Mouse (Mus musculus) neutrophil, adult 5-6 weeks (primary cell): ENCODE data around the gene Npas3. TPM values are rescaled to one million over a fixed set of nuclear protein-coding genes. Genes with fewer than 3 reads are reported as not detected.

Experiments
- ATAC-seq: fragments of 151-379, 151-347 bp; 2 replicates; pipeline ENCODE4 v1.8.0; 2017; ENCODE audit warnings: mild to moderate bottlenecking, moderate TSS enrichment; ENCODE audit not compliant: insufficient number of reproducible peaks, poor library complexity, low FRiP score, severe bottlenecking; ENCODE audit errors: extremely low read depth
- total RNA-seq: library from RNA; stranded (forward); fragments of 200-1000 nt; gene quantifications from 2 replicates; pipeline ENCODE4 v1.2.3, GENCODE M21; 2017

Npas3 gene
- total RNA-seq, 1 experiment from 2014 or later = not detected

DNA sequence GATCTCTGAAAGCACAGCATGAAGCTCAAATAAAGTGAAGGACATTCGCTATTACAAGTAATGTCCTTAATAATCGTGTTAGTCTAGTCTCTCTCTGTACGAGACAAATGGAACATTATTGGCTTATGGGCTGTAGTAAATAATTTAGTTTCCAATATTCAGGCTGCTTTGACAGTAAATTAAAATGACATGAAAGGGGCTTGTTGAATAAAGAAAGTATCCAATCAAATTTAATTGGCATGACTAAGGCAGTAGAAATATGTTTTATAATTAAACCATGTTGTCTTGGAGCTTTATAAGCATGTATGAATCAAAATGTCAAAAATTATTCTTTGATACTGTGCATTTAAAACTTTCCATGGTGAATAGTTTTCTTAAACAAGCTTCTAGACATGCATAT lies 278.6 kb downstream of the Npas3 start:
- no peak for ATAC-seq

DNA sequence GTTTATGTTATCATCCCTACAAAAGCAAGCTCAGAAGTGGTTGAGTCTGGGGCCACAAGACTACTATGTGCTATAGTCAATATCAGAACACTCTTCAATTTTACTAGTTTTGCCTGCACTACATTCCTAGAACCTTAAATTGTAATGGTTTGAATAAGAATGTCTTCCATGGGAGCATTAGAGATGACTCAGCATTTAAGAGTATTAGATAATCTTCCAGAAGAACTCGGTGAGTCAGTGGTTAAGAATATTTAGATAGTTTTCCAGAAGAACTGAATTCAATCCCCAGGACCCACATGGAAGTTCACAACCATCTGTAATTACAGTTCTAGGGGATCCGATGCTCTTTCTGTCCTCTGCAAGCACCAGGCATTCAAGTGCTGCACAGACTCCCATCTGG lies 280.9 kb downstream of the Npas3 start:
- ATAC-seq = no peak

DNA sequence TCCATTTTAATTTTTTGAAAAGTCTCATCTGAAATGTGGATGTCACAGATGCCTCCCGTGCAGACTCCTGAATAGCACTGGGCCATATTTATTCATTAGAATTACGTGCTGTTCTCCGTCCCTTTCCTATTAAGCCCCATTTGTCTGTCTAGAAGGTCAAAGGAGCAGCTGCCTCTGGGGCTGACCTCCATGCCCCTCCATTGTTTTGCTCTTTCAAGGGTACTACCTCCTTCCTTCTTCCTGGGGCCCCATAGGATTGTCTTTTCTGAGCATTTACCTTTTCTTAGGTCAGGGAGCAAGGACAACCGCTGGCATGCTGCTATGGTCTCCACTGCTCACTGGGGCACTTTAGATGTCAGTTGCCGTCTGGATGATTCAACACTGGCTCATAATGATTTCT lies 288.3 kb downstream of the Npas3 start:
- ATAC-seq = no peak

DNA sequence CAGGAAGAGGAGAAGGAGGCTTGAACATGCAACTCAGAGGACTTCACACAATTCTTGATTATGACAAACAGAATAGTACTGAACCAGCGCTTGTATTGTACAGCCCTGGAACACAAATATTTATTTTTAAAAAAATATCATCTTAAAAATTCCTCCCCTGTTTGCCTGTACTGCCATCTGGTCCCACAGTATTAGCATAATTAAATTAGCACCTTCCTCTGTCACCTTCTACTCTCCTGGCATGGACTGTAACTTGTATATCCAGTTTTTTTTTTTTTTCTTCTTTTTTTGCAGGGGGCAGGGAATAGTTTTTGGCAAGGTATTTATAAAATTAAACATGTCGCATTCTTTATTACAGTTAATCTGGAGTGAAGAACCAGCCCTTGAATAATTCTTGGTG lies 307.9 kb downstream of the Npas3 start:
- no peak for ATAC-seq

DNA sequence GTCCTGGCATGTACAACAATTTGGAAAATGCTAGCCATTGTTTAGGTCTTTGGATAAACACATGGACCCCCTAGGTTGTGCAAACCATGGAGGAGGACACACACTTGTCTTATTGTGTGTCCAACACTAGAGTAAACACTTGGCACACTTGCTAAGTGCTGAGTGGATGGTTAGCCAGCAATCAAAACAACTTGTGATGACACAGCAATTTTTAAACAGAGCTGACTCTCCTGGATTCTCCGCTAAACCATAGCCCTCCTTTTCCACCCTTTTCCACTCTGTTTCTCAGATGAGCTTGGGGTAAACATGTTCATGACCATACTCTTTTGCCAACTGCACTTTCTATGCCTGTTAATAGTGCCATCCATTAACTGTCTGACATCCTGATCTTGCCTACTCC lies 309.8 kb downstream of the Npas3 start:
- ATAC-seq = no peak

DNA sequence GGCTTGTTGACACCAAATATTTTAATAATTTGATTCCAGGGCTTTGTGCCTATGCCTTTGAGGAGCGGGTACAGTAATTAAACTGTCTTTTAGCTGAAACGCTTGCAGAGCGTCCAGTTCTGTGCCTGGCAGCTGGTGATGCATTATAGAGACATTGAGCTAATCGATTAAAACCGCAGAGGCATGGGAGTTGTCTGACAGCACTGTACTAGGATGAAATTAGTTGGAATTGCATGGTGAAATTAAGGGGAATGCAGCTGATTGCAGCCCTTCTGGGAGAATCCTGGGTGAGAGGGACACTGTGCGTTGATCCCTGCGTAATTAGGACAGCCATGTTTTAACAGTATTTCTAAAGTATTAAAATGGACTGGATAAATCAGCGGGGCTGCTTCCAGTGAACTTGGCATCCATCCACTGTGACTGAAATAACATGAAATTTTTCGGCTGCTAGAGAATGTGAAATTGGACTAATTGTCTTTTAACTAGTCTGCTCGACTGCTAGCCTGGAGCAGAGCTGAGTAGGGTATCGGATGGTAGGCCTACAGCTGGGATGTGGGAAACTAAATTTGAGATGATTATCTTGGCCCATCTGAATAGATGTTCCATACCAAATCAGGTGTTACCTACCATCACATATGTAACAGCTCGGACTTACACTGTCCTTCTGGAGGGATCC lies 318.4 kb downstream of the Npas3 start:
- ATAC-seq = no peak

DNA sequence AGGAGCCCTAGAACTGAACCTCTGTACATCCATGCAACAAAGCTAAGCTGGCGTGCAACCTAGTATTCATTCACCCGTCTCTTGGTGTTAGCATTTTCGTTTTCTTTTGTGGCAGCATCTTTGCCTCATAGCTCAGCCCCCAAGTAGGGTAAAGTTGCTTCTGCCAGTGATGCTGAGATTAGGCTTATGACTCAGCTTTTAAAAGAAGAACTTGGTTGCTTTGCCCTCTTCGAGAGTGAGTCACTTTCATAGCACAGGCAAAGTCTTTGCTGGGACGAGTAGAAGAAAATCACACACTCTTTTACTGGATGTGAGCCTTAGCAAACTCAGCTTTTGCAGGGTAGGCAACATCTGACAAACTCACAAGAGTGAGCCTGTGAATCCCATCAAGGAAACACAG lies 332.7 kb downstream of the Npas3 start:
- no peak for ATAC-seq

DNA sequence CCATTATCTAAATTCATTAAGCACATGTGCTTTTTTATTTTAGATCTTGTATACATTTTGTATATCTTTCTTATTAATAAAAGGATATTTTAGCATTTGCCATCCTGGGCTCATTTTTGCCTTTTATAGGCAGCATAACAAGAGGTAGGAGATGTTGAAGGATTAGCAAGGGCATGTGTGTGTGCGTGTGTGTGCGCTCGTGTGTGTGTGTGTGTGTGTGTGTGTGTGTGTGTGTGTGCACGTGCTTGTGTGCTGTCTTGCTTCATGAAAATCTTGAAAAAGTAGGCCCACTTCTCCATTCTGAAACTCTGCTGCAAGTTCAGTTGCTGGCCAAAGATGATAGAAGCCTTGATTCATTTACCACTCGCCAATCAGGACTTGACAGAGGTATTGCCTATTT lies 338.8 kb downstream of the Npas3 start:
- ATAC-seq = no peak

DNA sequence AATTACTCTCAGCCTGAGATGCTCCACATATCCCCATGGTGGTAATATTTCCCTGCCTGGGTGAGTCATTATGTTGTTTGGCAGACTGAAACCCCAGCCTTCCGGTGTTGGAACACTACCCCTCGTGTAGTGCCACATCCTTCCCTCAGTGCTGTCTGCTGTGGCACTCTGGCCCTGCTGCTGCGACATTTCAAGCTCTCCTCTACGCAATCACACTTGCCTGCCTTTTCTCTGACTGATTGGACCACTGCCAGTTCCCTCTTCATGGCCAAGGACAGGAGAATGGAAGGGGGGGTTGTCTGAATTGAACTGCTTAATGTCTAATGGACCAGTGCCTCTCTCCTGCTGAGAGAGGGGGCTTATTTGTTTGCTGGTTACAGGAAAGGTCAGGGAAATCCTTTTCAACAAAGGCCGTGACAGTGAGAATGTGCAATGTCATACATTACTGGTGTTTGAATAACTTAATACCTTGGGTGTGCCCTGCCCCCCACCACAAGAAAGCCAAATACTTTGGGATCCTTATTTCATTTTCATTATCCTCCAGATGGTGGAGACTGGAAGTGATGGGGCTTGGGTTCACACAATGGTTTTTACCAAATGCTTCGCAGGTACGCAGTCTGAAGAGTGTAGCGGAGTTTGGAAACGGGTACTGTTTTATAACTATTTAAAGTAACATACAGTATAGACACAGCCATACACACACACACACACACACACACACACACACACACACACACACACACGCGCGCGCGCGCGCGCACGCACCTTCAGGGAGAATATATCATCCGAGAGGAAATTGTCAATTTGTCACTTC lies 339.4 kb downstream of the Npas3 start:
- ATAC-seq = no peak

DNA sequence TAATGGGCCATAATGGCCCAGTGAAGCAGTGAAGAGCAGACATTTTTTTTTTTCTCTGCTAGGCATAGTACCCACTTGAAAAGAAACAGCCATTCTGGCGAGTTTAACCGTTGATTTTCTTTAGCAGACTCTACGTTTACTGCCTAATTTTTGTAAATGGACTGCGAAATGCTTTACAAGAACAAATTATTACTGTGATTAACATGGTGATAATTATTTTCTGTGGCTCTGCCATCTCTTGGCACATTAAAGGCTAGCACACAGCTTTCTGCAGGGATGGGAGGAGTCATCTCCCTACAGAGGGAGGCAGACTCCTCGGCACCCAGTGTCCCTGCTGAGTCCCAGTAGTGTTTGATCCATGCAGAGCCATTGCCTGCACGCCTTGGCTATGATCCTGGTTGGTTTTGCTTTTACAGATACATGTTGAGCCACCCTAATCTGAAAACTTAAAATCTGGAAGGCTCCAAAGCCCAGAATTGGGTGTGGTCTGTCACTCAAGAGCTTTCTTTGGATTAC lies 341.0 kb downstream of the Npas3 start:
- ATAC-seq = no peak

DNA sequence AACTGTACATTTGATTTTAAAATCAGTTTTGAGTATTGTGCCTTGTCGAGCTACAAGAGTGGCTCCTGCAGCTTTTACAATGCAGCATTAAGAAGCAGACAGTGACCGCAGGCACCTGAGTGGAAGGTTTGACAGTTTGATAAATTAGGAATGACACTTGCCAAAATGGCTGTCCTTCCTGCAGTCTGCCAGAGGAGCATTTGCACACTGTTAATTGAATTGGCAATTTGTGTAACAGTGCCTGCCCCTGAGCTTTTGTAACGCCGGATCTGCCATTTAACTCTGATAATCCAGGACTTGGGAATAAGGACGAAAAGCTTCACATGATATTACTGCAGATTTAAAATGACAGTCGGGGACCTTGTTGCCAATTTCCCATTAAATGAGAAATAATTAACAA lies 357.2 kb downstream of the Npas3 start:
- ATAC-seq = no peak

DNA sequence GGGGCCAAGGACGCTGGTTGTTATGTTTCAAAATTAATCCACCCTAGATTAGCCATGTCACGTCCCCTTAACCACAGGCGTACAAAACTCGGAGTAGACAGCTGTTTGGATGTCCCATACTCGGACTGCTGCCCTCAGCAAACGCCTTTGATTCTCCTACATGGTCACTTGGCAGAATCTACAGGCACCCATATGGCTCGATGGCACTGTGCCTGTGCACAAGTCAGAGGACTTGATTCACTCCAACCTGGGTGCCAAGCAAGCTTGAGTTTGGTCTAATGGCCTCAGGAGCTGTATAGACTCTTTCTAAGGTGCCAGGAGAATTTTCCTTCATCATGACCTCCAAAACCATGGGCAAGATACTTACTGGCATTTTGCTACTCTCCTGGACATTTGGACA lies 363.6 kb downstream of the Npas3 start:
- no peak for ATAC-seq

DNA sequence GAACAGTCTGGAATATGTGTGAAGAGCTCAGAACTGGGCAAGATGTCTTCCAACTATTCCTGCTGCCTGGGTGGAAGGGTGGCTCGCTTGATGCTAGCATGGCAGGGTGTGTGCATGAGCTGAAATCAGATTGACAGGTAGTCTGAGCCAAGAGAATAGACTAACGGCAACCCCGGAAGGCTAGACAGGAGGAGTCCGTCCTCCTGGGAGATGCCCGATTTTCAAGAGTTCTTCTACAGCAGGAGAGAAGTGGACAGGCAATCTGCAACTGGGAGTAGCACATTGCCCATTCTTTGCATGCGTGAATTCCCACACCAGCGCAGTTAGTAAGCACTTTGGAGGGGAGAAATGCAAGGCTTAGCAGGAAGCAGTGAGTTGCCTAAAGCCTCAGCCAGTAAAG lies 372.8 kb downstream of the Npas3 start:
- no peak for ATAC-seq

DNA sequence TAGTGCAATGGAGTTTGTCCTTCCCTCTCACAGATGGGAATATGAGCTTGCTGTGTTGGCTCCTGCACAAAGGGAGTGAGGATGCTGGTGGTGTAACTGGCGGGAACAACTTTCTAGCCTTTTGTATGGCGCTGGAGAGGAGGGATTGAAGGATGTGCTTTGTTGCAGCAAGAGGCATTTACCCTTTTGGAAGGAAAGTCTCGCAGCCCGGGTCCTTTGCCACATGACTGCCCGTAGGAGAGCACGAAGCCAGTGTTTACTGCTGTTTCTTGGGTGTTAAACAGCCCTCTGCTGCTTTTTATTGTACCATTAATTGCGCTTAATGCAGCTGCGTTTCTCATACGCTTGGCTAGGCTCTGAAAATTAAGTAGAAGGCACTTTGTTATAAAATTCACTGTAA lies 375.3 kb downstream of the Npas3 start:
- no peak for ATAC-seq

DNA sequence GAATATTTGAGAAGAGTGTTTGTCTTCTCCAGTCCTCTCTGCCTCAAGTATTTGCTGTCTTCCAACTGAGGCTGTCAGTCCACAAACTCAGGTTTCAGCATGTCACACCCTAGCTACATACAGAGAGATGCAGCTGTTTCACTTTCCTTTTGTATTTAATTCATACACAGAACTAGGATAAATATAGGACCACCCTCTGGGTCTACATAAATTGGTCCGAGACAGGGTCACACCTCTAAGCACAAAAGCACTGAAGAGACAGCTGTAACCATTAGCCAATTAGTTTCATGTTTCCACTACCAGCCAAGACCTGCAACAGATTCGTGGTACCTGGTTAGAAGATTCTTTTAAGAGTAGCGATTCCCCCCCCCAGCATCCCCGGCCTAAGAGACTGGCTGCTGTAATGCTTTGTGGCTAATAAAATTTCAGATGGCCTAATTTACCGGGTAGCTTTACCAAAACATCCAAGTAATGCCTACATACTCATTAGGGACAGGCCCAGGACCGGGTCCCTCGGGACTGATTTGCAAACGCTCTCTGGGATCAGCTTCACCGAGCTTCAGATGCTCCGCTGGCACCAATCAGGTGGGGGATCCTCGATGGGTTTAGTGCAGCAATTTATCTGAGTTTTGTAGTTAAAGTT lies 376.0 kb downstream of the Npas3 start:
- ATAC-seq = no peak

DNA sequence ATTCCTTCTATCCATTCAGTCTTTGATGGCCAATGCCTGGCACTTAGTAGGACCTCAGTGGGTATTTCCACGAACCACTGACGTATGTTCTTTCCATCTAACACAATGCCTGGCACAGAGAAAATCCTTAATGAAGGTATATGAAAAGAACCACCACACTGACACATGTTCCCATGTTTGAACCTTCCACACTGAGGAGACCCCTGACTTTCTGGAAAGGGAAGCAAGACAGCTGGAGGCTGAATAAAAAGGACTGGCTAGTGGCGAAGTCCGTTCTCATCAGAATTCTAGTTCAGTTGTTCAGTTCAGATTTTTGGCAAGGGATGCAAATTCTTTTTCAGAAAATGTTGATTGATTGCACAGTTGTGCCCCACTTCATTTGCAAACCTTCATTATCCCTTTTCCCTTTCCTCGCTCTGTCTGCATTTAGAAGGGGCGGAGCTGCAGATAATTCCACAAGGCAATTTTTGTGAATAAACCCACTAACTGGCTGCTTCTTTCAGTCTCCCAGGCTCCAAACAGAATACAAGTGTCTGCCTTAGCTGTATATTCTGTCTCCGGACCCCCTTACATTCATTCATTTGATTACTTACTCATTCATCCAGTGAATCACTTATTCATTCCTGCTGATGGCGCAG lies 381.1 kb downstream of the Npas3 start:
- no peak for ATAC-seq

DNA sequence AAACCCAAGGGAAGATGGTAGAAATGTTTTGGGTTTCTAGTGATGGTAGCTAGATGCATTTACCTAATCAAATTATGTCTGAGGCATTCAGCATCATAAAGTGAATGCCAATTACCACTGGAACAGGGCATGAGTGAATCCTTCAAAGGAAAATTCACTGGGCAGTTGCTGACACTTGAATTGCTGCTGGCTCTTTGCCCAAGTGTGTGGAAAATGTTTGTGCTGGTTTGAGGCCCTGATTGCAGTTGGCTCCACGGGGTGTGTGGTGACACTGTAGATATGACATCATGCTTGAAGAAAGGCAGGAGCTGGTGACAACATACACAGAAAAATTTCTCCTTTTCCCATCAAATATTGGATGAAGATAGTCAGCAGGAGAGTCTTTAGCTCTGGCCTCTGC lies 382.1 kb downstream of the Npas3 start:
- ATAC-seq = no peak

DNA sequence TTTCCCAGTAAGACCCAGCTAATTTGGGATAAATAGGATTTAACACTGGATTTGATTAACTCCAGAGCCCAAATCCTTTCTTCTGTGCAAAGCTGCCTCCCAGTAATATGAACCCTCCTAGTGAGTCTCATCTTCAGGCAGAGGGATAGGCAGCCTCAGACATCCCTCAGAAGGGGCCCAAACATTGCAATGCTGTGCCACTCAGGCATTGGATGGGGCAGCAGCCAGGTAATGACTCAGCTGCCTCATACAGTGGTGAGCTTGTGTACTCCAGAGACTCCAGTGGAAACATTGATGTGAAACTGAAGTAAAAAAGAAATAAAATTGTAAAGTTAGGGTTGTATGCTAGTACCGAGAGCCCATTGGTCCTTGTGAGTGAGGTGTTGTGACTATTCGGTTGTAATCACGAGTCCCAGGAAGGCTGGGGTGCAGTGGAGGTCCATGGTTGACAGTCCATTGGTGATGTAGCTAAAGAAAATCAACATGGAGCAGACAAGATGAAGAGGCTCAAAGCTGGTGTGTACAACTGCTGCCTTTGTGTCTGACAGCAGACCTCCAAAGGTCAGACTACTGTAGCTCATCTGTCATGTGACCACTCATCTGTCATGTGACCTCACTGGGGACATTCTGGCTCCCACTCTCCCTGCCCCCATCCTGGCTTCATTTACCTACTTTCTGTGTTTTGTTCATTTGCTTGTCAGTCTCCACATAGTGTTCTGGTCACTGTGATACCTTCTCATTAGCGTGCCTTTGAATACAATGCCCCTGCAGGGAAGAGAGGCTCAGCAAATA lies 383.0 kb downstream of the Npas3 start:
- no peak for ATAC-seq

DNA sequence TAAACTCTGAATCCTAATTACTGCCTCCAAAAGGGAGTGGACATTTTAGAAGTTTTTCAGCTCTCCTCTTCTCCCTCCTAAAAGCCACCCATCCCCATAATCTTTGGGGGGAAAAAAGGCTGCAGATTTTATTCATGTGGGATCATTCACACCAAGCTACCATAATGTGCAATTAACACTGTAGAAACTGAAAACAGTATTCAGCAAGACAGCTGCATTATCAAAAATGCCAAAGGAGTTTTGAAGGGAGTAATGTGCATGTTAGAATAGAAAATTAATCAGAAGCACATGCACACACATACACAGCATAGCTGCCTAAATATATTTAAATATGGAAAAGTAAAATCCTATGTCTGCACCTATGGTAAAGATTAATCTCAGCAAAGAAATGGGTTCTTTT lies 390.1 kb downstream of the Npas3 start:
- ATAC-seq = no peak
